Mouse (Mus musculus) adrenal gland, adult 18-20 months (tissue): Measurements from ENCODE around the gene Zfp385a. TPM values are rescaled to one million over a fixed set of nuclear protein-coding genes. Genes with fewer than 3 reads are reported as not detected.

Source experiments
- microRNA-seq, 2 experiments: library from miRNA; unstranded; fragments of <30 nt; microRNA quantifications; one replicate each; pipeline ENCODE4 v1.2.0; 2021; ENCODE audit warnings: borderline number of aligned reads in 2 of 2
- total RNA-seq, 2 experiments: library from RNA; stranded (reverse); gene quantifications; 1 replicate in 1 of 2; 2 replicates in 1 of 2; pipeline ENCODE4 v1.2.3; 2021

The Zfp385a gene
- total RNA-seq, 2 experiments from 2014 or later = 12.4 to 16.9 TPM

Small RNA genes within 50 kb of the gene (microRNA-seq; reads per million reads assigned to microRNA genes)
- 58.6 to 71.0 reads per million in 2 experiments for gene Mir148b
- 1.2 to 1.4 reads per million in 2 experiments for gene Mir6963

Other genes with a start within 250 kb of the Zfp385a start
- gene Smug1, start 173.0 kb downstream of the Zfp385a start, total RNA-seq = 10 to 100 TPM; 12.5 to 13.2 TPM
- gene Cbx5, start 100.3 kb downstream of the Zfp385a start, total RNA-seq = 10 to 100 TPM; 65.0 to 76.3 TPM
- 100 to 1,000 TPM; 160 to 179 TPM for gene Hnrnpa1, start 99.7 kb downstream of the Zfp385a start, total RNA-seq
- under 1 TPM in 1 of 2 experiments, not detected in 1; 0.67 TPM for gene Nfe2, start 81.7 kb downstream of the Zfp385a start, total RNA-seq
- gene Copz1, start 67.4 kb downstream of the Zfp385a start, total RNA-seq = 100 to 1,000 TPM; 138 to 150 TPM
- gene Gpr84, start 29.5 kb downstream of the Zfp385a start, total RNA-seq = not detected
- 10 to 100 TPM; 27.1 to 31.7 TPM for gene Itga5, start 26.7 kb upstream of the Zfp385a start, total RNA-seq
- not detected for gene Gtsf1, start 90.4 kb upstream of the Zfp385a start, total RNA-seq
- not detected for gene Gtsf2, start 108.4 kb upstream of the Zfp385a start, total RNA-seq
- gene Nckap1l, start 113.7 kb upstream of the Zfp385a start, total RNA-seq = 1 to 10 TPM; 5.5 to 8.7 TPM
- gene Pde1b, start 162.9 kb upstream of the Zfp385a start, total RNA-seq = 1 to 10 TPM; 5.1 to 8.6 TPM
- gene Ppp1r1a, start 197.9 kb upstream of the Zfp385a start, total RNA-seq = 10 to 100 TPM; 18.1 to 19.8 TPM
- not detected for gene Glycam1, start 225.0 kb upstream of the Zfp385a start, total RNA-seq